Mouse (Mus musculus) urinary bladder, adult 2 months (tissue): ENCODE data around the gene Vmac. TPM values are rescaled to one million over a fixed set of nuclear protein-coding genes. Genes with fewer than 3 reads are reported as not detected.

Experiments
- DNase-seq: peaks from one replicate; pipeline ENCODE4 v3.0.0; 2022; ENCODE audit warnings: low spot score
- polyA plus RNA-seq: library from polyadenylated mRNA; depleted of rRNA; stranded (reverse); fragments of >200 nt; gene quantifications from 2 replicates; pipeline ENCODE4 v1.2.3, GENCODE M21; 2012; rRNA removed

Vmac gene
- polyA plus RNA-seq, 1 experiment: 18.2 TPM

- DNase-seq: no peak
These were observed 31.0 kb downstream of the Vmac start for GRCm38 (mm10) chr17:56686801-56687200.

GRCm38 (mm10) chr17:56684649-56685048, 33.2 kb downstream of the Vmac start:
- no peak for DNase-seq

- no peak for DNase-seq
These were observed 34.2 kb downstream of the Vmac start for GRCm38 (mm10) chr17:56683546-56684140.

GRCm38 (mm10) chr17:56682880-56683279, 34.9 kb downstream of the Vmac start:
- DNase-seq: no peak

GRCm38 (mm10) chr17:56681791-56682190, 36.0 kb downstream of the Vmac start:
- DNase-seq: no peak

- no peak for DNase-seq
These were observed 44.0 kb downstream of the Vmac start for GRCm38 (mm10) chr17:56673647-56674416.

- peak; percentile 95 for DNase-seq
These were observed 44.7 kb downstream of the Vmac start, which contains the start of gene Ranbp3 for GRCm38 (mm10) chr17:56672941-56673646. Ranbp3 (plus strand) TSS chr17:56673294.

- no peak for DNase-seq
These were observed 48.1 kb downstream of the Vmac start for GRCm38 (mm10) chr17:56669766-56670165.

- peak; percentile 78 for DNase-seq
These were observed 49.3 kb downstream of the Vmac start for GRCm38 (mm10) chr17:56668384-56669144.

- no peak for DNase-seq
These were observed 50.2 kb downstream of the Vmac start for GRCm38 (mm10) chr17:56667591-56667990.

- DNase-seq: no peak
These were observed 51.4 kb downstream of the Vmac start for GRCm38 (mm10) chr17:56666384-56666783.

GRCm38 (mm10) chr17:56664333-56664732, 53.5 kb downstream of the Vmac start:
- no peak for DNase-seq

Other genes with a start within 250 kb of the Vmac start
- 313 and 341 TPM in 2 replicates for gene Ptprs, start 241.5 kb downstream of the Vmac start, polyA plus RNA-seq
- gene Znrf4, start 205.6 kb downstream of the Vmac start, polyA plus RNA-seq: not detected in 2 replicates
- 15.6 and 22.1 TPM in 2 replicates for gene Gm20219, start 163.6 kb downstream of the Vmac start, polyA plus RNA-seq
- gene Safb2, start 133.4 kb downstream of the Vmac start, polyA plus RNA-seq: 38.5 and 80.7 TPM in 2 replicates
- 47.8 and 65.8 TPM in 2 replicates for gene Safb, start 133.2 kb downstream of the Vmac start, polyA plus RNA-seq
- 169 and 183 TPM in 2 replicates for gene 2410015M20Rik, start 108.3 kb downstream of the Vmac start, polyA plus RNA-seq
- gene Rpl36, start 104.6 kb downstream of the Vmac start, polyA plus RNA-seq: 2,531 and 2,588 TPM in 2 replicates
- gene Lonp1, start 91.1 kb downstream of the Vmac start, polyA plus RNA-seq: 61.4 and 64.6 TPM in 2 replicates
- gene Catsperd, start 89.9 kb downstream of the Vmac start, polyA plus RNA-seq: 19.1 and 25.7 TPM in 2 replicates
- 72.5 and 77.3 TPM in 2 replicates for gene Ranbp3, start 44.7 kb downstream of the Vmac start, polyA plus RNA-seq
- 308 and 313 TPM in 2 replicates for gene Ndufa11, start 255 bp downstream of the Vmac start, polyA plus RNA-seq
- gene Nrtn, start 39.5 kb upstream of the Vmac start, polyA plus RNA-seq: 22.8 and 28.7 TPM in 2 replicates
- gene Dus3l, start 46.7 kb upstream of the Vmac start, polyA plus RNA-seq: 50.0 and 61.3 TPM in 2 replicates
- gene Prr22, start 52.2 kb upstream of the Vmac start, polyA plus RNA-seq: 1.1 and 1.5 TPM in 2 replicates
- 6.6 and 9.4 TPM in 2 replicates for gene Rfx2, start 113.0 kb upstream of the Vmac start, polyA plus RNA-seq
- gene Acsbg2, start 156.4 kb upstream of the Vmac start, polyA plus RNA-seq: 0.03 TPM in 1 of 2 replicates, not detected in the other
- gene 1700061G19Rik, start 157.5 kb upstream of the Vmac start, polyA plus RNA-seq: 2.9 and 3.1 TPM in 2 replicates
- 33.8 and 34.5 TPM in 2 replicates for gene Mllt1, start 217.4 kb upstream of the Vmac start, polyA plus RNA-seq